Mouse (Mus musculus) forelimb bud, embryonic 11.5 days (tissue): Measurements from ENCODE around the gene Fam208b.
"Not testable (repeated sequence)": the region's sequence is repeated elsewhere in the genome, so short reads cannot be mapped to it uniquely, and the experiment has no call there.

Experiments
- DNase-seq: peaks from one replicate; pipeline ENCODE4 v3.0.0-alpha.2; 2012; ENCODE audit warnings: low read depth, low spot score

Fam208b gene

DNA sequence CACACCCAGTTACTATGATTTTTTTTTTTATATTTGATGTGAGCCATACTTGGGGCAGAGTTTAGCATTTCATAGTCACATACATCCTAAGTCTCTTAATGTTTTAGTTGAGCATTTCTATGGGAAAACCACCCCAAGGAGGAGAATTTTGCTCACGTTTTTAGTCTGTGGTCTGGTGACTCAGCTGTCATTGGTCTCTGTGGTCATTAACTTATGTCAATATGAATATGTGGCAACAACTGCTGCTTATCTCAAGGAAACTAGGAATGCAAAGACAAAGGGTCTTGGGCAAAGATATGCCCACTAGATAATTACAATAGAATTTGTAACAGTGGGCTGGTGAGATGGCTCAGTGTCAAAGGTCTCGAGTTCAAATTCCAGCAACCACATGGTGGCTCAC lies 47.0 kb downstream of the Fam208b start:
- no peak for DNase-seq

DNA sequence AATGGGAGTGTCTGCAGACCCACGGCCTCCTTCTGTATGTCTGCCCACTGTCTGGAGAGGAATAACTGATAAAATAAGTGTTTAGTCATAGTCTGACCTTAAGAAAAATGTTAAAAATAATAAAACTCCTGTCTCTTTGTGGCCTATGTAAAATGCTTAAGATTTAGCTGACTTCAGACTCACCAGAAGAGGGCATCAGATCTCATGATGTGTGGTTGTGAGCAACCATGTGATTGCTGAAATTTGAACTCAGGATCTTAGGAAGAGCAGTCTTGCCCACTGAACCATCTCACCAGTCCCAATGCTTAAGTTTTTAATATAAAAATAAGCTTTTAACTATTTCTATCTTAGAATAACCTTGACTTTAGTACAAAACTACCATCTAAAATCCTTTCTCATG lies 47.8 kb downstream of the Fam208b start:
- no peak for DNase-seq

DNA sequence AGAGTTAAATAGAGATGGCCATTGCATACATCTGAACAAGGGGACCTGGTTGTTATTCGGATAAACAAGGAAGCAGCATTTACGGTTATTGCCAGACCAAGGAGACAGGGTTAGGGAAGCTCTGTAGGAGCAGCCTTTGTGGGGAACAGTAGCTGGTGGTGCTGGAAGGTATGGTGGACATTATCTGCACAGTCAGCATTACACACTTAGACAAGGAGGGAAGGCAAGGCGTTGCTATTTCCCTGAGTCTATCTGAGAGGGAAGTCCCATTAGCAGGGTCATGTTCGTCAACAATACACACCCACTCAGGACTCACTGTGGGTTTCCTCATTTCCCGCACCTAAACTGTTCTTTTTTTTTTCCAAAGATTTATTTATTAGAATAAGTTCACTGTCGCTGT lies 63.1 kb downstream of the Fam208b start:
- DNase-seq, result no peak

DNA sequence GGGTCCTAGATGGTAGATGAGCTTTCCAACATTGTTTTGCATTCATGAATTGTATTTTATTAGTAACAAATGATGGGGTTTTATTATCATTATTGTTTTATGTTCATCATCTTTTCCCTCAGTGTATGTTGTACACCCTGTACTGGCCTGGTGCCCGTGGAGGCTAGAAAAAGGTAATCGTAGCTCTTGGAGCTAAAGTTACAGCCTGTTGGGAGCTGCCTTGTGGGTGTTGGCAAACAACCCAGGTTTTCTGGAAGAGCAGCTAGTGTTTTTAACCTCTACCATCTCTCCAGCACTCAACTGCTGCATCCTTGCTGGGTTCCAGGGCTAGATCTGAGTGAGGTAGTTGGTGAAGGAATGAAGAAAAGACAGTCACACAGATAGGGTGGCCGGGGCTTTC lies 63.5 kb downstream of the Fam208b start:
- no peak for DNase-seq

DNA sequence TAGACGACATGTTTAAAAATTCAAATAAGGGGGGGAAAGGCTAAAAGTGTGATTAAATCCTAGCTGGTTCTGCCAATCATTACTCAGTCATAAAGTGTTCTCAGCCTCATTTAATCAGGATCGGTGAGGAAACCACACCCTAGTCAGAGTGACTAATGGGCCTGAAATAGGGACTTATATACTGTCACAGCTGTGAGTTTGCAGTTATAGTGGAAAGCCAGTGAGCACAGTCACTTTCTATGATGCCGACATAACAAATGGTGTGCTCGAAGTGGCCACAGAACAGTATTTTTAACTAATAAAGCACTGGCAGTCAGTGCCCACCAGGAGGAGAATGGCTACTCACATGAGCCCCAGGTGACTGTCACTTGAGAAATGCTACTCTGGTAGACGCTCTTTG lies 66.0 kb downstream of the Fam208b start:
- no peak for DNase-seq

DNA sequence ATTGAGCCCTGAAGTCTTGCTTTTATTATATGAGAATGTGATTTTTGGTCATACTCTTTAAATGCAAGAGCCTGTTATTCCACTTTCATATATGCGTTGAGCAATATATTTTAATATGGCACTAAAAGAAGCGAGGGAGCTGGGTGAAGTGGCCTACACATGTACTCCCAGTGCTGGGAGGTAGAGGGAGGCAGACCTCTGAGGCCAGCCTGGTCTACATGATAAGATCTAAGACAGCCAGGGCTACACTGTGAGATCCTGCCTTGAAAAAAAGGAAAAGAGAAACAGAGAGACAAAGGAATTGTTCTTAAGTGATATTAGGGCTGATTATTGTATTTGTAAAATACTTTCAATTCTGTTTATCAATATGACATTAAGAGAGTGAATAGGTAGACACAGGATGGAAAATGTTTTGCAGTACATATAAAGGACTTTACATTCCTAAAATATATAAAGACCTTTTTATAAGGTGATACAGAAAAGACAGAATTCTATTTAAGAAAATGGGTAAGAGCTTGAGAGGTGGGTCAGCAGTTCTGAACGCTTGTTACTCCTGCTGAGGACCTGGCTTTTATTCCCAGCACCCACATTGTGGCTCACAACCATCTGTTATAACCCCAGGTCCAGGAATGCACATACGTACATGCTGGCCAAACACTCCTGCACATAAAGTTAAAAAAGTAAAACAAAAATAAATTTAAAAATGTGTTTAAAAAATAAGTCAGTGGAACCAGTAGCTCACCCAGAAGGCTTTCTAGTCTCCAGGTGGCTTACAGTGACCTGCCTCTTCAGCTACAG lies 66.6 kb downstream of the Fam208b start:
- no peak for DNase-seq

DNA sequence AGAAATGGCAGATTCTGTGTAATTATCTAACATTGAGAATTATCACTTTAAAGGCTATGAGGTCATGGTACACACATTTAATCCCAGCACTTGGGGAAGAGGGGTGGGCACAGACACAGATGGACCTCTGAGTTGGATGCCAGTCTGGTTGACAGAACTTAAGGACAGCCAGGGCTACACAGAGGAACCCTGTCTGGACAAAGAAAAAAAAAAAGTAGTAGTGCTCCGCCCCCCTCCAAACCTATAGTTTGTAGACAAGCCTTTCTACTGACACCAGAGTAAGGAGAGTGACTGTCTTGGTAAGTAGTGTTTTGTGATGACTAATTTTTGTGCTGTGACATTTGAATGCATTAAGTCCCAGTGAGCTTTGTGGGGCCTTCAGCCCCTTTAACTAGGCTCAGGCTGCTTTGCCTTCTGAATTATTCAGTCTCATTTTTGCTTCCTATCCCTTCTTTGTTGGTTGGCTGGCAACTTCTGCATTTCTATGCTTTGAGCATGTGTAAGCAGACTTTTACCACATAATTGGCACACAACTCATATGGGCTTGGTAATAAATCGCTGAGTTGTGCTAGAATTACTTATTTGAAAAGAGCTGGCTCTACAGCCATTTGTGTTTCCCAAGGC lies 69.6 kb downstream of the Fam208b start:
- no peak for DNase-seq

DNA sequence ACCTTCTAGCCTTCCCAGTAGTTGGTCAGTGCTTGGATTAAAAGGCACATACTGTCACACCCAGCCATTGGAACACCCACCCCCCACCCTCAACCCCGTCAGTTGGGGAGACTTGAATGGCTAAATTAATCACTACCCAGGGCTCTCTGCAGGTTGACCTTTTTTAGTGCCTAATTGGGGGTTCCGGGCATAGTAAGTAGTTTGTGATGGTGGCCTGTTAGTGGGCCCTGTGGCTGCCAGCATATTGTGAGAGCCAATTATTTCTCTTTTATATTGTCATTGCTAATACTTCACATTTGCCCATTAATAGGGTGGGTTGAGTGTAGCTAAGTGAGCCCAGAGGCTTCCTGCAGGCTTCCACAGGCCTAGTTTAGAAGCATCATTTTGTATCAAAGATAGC lies 70.7 kb downstream of the Fam208b start:
- DNase-seq, result no peak

DNA sequence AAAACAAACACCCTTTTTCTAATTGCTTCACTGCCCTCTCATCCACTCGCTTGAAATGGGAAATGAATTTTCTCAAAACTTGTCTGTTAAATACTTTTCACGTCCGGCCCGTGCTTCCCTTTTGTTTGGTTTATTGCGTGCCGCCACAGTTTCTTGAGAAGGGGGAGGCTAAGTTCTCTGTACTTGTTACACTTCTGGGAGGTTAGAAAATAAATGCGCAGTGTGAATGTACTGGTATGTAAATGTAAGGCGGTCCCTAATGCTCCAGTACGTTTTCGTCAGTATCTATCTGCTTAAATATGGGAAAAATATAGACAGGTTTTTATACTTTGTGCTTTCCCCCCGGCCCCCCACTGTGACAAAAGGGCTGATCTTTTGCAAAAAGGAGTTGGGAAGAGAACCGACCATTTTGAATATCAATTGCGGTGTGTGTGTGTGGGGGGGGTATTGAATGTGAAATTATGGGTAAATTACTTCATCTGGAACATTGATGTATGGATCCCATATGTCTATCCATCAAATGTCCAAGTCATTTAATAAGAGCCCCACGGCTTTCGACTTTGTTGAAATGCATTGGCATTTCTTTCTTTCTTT lies 71.8 kb downstream of the Fam208b start:
- DNase-seq, result no peak

DNA sequence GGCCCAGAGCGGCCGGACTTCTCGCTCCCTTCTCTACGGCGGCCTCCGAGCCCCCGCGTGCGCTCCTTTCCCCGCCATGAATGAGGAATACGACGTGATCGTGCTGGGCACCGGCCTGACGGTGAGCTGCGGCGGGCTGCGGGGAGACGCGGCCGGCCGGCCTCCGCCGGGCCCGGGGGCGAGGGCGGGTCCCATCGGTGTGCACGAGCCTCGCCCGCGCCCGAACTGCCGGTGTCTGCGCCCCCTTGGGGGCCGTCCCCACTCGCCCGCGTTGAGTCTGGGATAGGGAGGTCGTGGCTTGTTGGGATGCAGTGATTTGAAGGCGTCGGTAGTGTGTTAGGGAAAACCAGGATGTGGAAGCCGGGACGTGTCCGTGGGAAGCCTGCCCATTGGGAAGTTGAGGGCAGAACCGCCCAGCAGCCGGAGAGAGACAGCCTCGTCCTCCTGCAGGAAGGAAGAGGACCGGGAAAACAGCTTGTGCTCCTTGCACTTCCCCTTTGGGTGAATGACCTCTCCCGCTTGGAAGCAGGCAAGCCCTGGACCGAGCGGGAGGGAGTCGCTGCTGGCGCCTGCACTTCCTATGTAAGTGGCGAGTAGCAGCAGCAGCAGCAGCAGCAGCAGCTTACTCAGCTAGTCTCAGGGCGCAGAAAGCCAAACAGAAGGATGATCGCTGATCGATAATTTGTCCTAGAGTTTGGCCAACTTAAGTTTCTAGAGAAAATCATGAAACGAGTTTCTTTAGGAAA lies 72.5 kb downstream of the Fam208b start:
- DNase-seq, result peak; percentile 60

DNA sequence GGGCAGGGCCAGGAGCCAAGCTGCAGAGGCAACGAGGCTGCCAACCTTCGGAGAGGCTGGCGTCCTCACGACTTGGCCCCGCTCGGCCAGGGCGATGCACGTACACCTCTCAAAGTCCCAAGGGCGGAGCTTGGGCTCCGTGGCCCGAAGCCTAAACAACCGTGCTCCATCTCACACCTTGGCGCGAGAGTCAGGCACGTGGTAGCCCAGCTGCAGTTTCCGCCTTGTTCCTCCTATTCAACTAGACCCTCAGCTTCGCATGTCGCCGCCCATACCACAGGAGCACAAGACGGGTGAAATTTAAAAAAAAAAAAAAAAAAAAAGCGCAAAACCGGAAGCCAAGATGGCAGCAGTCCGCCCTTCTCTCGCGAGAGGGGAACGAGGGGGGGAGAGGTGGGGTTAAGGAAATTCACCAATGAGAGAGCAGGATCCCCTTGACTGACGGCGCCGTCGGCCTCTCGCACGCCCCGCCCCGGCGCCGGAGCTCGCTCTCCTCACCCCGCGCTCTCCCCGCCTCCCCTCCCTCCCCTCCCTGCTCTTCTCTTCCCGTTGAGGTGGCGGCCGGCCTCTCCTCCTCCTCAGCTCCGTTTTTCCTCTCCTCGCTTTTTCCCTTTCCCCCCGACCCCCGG lies 73.2 kb downstream of the Fam208b start, which contains the start of gene Gdi2:
TSS of gene Gdi2 (plus strand) at position 470 of the 629 bp plus-strand sequence.
- DNase-seq, result peak; percentile 99

DNA sequence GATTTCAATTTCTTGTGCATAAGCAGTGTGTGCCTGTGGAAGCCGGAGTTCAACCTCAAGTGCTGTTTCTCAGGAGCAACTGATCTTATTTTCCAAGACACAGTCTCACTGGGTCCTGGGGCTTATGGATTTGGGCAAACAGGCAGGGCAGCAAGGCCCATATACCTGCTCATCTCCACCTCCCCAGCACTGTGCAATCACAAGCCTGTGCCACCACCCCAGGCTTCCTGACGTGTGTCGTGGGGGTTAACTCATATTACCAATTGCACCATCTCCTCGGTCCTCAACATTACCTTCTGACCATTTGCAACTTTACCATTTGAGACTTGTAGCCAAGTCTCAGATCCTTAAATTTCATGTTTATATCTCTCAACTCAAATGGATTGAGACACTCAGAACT lies 76.8 kb downstream of the Fam208b start:
- no peak for DNase-seq

DNA sequence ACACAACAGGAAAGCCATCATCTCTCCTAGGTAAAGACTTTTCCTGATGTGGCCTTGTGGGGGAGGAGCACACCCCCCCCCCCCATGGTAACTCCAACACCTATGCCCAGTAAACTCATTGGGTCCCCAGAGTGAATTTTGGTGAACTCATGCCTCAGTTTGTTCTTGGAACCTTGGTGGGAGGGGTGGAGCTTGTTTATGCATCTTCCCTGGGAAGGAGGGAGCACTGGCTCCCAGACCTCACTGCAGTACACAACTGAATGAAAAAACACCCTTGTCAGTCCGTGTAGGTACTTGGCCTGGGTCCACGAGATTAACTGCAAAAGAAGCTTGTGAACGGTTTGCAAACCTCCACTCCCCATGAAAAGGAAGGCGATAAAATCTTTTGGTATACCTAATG lies 78.5 kb downstream of the Fam208b start:
- DNase-seq, result no peak

DNA sequence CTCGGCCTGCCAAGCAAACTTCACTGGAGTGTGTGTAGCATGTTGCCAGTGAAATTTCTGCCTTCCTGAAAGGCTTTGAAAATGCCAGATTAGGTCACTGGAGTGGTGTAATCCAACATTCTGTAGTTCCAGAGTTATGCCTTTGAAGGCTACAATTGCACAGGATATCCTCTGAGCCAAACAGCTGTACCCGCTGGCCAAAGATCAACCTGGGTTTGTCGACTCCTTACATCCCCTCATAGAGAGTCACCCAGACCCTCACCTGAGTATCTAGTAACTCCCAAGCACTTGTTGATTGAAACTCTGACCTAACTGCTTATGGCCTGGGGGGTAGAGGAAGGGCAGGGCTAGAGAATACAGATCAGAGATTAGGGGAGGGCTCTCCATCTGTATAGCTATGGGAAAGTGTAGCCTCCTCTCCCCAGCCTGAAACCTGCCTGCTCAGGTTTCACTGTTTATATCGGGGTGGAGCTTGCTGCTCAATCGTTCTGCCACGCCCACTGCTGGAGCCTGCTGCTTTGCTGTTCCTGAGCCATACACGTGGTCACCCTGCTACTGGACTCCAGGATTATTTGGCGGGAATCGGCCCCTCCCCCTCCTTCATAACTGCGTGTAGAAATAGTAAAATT lies 79.1 kb downstream of the Fam208b start:
- peak; percentile 30 for DNase-seq

DNA sequence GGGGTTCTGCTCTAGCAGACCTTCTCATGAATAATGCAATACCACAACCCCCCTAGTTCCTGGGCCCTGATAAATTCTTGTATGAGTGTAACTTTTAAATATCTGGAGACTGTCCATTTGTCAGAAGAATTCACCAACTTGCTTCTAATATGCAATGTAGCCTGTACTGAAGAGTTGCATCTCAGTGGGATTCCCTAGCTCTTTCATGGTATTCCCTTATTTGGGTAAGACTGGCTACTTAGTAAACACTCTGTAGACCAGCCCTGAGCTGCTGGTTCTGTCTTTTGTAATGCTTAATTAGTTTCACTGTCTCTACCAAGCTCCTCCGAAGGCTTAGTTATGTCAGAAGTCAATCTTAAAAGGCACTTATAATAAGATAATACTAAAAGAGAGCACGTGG lies 79.7 kb downstream of the Fam208b start:
- not testable (repeated sequence) for DNase-seq

DNA sequence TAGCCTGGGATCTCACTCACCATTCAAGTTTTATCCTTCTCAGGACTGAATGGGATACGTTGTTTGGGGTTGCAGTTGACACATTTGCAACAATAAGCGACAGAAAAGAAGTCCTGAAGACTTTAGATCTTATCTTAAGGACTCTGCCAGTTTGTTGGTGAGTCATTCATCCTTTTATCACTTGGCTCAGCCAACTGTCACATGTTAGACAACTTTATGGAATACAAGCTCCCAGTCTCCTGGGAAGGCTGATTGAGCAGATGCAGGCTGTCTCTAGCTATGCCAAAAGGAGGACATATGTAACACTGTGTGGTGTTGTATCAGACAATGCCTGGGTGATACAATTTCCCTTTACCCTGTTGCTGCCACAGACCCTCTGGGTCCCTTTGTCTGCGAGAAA lies 80.5 kb downstream of the Fam208b start:
- no peak for DNase-seq

DNA sequence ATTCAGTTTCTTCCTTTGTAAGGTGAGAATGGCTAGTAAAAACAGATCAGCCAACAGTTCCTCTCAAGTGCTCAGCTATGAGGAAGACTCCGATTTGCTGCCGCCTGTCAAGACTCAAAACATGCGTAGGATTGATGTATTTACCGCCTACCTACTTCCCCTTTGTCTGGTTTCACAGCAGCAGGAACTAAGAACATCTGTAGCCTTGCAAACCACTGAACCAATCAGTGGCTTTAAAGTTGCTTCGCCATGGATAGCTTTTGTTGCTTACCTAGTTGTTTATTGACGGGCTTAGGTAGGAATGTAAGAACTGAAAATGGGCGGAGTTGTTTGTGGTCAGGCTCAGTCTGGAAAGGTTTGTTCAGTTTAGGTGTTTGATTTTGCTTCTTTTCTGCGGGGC lies 84.6 kb downstream of the Fam208b start:
- DNase-seq, result no peak

DNA sequence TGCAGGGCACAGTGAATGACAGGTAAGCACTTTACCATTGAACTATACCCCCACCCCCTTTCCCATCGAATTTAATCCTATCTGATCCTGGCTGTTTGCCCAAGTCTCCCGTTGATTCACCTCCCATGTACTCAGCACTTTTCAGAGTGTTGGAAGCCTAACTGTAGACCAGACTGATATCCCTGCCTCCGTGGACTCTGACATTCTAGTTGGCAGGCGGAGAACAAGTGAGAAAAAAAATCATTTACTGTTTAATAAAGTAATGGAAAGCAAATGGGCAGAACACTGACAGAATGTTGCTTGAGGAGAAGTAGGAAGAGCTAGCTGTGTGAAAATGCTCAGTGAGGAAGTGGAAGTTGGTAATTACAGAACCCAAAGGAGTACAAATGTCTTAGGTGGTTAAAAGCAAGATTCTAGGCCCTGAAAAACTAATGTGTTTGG lies 85.3 kb downstream of the Fam208b start:
- DNase-seq, result no peak

DNA sequence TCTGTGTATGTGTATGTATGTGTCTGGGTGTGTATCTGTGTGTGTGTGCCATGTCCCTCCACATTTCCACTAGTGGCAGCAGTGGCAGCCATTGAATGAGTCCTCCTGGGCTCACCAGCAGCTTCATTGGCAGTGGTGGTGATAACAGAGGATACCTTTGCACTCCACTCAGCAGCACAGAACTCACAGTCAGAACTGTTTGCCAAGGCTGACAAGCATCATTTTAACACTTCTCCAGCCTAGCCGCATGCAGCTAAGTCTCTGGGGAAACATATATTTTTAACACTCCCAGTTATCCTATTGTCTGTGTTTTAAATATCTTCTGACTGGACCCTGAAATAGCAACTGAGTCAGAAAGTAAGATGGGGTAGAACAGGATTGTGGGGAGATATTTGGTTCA lies 87.0 kb downstream of the Fam208b start:
- DNase-seq, result no peak

DNA sequence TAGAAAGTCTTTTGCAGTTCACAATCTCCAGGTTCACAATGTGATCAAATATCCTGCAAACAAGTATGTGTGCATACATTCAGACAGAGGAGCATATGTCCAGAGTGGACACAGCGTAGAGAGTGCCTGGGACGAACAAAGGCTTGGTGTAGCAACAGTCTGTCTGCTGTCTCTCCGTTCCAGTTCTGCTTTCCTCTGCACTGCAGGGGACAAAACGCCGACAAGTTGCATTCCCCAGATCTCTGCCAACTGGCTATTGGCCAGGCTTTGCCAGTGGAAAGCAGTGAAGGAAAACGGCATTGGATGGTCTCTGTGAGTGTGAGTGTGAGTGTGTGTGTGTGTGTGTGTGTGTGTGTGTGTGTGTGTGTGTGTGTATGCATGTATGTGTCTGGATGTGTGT lies 87.4 kb downstream of the Fam208b start:
- no peak for DNase-seq

DNA sequence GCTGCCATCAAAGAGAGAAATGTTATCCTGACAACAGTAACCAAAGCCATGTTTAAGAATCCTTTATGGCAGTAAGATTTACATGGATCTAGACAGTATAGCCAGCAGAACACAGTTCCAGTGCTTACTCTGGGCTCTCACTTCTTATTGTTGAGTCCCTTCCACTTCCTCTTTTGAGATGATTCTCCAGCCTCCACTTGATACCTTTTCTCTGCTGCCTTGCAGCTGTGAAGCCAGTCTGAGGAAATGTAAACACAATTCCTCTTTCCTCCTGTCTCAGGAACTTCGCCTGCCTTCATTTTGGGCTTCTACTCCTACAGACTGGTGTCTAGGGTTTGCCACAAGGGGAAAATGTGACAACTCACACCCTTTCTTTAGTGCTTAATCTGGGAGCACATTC lies 90.9 kb downstream of the Fam208b start:
- DNase-seq, result not testable (repeated sequence)
